Mouse (Mus musculus) heart, embryonic 16.5 days (tissue): ENCODE data around the gene 1700020L24Rik. TPM values are rescaled to one million over a fixed set of nuclear protein-coding genes. Genes with fewer than 3 reads are reported as not detected.

Source experiments
- ATAC-seq: fragments of 200-750 bp; cut with Nextera tagmentation; replicated peaks from 2 replicates; pipeline ENCODE4 v1.8.0; 2017; ENCODE audit warnings: moderate number of reproducible peaks; ENCODE audit not compliant: insufficient read depth, low FRiP score; ENCODE audit errors: extremely low read depth
- H3K27ac ChIP-seq: fragments of 300-500 bp; sonication (generic); 2 replicates; pipeline ENCODE4 v1.5.1; 2014; ENCODE audit warnings: mild to moderate bottlenecking, low read length, control low read depth, moderate library complexity
- H3K27me3 ChIP-seq: fragments of 300-500 bp; sonication (generic); 2 replicates; pipeline ENCODE4 v1.6.1; 2014; ENCODE audit warnings: low read length, mixed read lengths; ENCODE audit not compliant: control insufficient read depth, insufficient read depth
- H3K36me3 ChIP-seq: fragments of 300-500 bp; sonication (generic); 2 replicates; pipeline ENCODE4 v1.6.1; 2014; ENCODE audit not compliant: control insufficient read depth, insufficient read depth
- H3K4me1 ChIP-seq: fragments of 300-500 bp; sonication (generic); 2 replicates; pipeline ENCODE4 v1.6.1; 2014; ENCODE audit warnings: low read length, mixed read lengths; ENCODE audit not compliant: control insufficient read depth, insufficient read depth
- H3K4me2 ChIP-seq: fragments of 300-500 bp; sonication (generic); 2 replicates; pipeline ENCODE4 v1.6.1; 2014; ENCODE audit warnings: low read depth, mild to moderate bottlenecking, control low read depth, low read length
- H3K4me3 ChIP-seq: fragments of 300-500 bp; sonication (generic); 2 replicates; pipeline ENCODE4 v1.5.1; 2014; ENCODE audit warnings: mild to moderate bottlenecking, control low read depth, low read length
- H3K9ac ChIP-seq: fragments of 300-500 bp; sonication (generic); 2 replicates; pipeline ENCODE4 v1.6.1; 2014; ENCODE audit warnings: low read length, control low read depth
- H3K9me3 ChIP-seq: fragments of 300-500 bp; sonication (generic); replicated peaks from 2 replicates; pipeline ENCODE4 v1.6.1; 2016; ENCODE audit warnings: low read length; ENCODE audit not compliant: control insufficient read depth
- WGBS: fragments of 180-500 bp; shearing (Covaris S2); extraction: QIAGEN DNeasy Blood & Tissue Kit; methylation state at CpG from one replicate; pipeline ENCODE4 v1.1.7; 2014; 5-methylcytosine and 5-hydroxymethylcytosine counted together
- polyA plus RNA-seq: library from polyadenylated mRNA; unstranded; fragments of >200 nt; fragmentation: Nextera tagmentation; extraction: Ambion mirVana; gene quantifications from 2 replicates; pipeline ENCODE4 v1.2.1, GENCODE M21; 2015

Gene 1700020L24Rik
- polyA plus RNA-seq, 1 experiment from 2014 or later = 1.5 TPM

DNA sequence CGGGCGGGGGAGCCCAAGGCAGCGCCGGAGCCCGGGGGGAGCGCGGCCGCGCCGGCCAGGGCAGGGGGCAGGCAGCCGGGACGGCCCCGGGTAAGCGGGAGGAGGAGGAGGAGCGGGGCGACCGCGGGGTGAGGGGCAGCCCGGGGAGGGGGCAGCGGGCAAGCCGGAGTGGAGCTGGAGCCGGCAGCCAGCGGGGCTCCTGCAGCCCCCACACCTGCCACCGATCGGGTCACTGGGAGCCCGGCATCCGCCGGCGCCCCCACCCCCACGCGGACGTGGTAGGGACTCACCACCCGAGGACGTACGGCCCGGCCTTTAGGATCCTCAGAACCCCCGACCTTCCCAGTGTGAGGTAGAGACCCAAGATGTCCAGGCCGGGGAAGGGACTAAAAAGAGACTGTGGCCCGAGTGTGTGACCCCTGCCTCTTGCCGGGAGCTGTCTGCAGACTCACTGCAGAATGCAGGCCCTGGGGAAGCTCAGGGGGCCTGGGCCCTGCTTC lies 27.6 kb upstream of the 1700020L24Rik start:
- Histone ChIP-seq H3K4me1 (peaks cover 10% of the 10 kb centered on the region; the same call in 1 of the 2 replicates), H3K9me3 (no peaks in the 10 kb centered on the region), H3K27me3 (peaks cover 5% of the 10 kb centered on the region), H3K4me2 (peak overlapping the region; percentile 88), H3K9ac (peak overlapping the region; percentile 86), H3K4me3 (peak overlapping the region; percentile 79), H3K36me3 (no peaks in the 10 kb centered on the region), H3K27ac (peak overlapping the region; percentile 32; the same call in 1 of the 2 replicates)
- under 1% methylated on average over 29 of the region's 40 CpGs for WGBS
- ATAC-seq = 0 out of 2 replicates have a peak, but pooled peaks have one; percentile 33

DNA sequence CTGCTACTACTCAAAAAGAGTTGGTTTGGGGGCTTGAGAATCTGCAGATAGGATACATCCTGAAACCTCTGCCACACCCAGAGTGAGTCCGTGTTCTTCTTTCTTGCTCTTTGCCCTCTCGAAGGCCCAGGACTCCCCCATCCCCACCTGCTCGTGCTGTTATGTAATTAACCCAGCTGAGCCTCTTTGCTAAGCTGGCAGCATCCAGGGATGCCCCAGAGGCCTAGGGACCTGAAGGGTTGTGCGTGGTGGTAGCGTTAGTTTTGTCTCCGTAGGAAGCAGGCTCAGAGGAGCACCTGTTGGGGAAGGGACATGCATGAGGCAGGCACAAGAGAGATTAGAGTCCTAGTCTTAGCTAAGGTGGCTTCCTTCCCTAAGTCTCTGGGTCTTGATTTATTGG lies 27.0 kb upstream of the 1700020L24Rik start:
- H3K27me3 ChIP-seq = peaks cover 5% of the 10 kb centered on the region
- WGBS = 75% methylated on average over 6 of the region's 6 CpGs
- no peaks in the 10 kb centered on the region for H3K9me3 ChIP-seq
- no peaks in the 10 kb centered on the region for H3K36me3 ChIP-seq
- peak overlapping the region; percentile 88 for H3K4me2 ChIP-seq
- peaks cover 10% of the 10 kb centered on the region; the same call in 1 of the 2 replicates for H3K4me1 ChIP-seq
- no peak for ATAC-seq
- no peak overlapping the region; the same call in 1 of the 2 replicates for H3K4me3 ChIP-seq
- H3K27ac ChIP-seq = no peak overlapping the region
- H3K9ac ChIP-seq = peak overlapping the region; percentile 86; the same call in 1 of the 2 replicates

DNA sequence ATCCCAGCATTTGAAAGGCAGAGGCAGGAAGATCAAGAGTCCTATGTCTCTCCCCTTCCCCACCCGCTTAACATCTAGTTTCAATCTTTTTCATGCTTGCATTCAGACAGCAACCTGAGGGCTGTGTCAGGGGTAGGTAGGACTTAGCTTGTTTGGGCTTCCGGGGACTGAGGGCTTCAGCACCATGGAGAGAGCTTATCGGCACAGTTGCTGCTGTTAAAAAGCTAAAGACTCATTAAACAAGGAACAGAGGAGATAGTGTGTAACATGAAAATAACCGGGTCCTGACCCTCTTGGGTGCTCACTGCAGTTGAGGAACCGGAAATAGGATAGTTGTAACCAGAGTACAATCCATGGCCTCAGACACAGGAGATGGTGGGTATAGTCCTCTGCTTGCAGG lies 20.4 kb upstream of the 1700020L24Rik start:
- H3K9ac ChIP-seq = no peak overlapping the region
- H3K36me3 ChIP-seq = no peaks in the 10 kb centered on the region
- H3K27me3 ChIP-seq = peaks cover 31% of the 10 kb centered on the region
- H3K4me1 ChIP-seq = peaks cover 3% of the 10 kb centered on the region; the same call in 1 of the 2 replicates
- ATAC-seq = 0 out of 2 replicates have a peak, but pooled peaks have one; percentile 29
- no peak overlapping the region for H3K4me3 ChIP-seq
- WGBS = 8% methylated on average over 5 of the region's 5 CpGs
- no peak overlapping the region for H3K4me2 ChIP-seq
- no peak overlapping the region for H3K27ac ChIP-seq
- H3K9me3 ChIP-seq = no peaks in the 10 kb centered on the region

GRCm38 (mm10) chr11:83417708-83418107 lies 19.8 kb upstream of the 1700020L24Rik start:
- no peak overlapping the region for H3K4me2 ChIP-seq
- H3K27me3 ChIP-seq = peaks cover 31% of the 10 kb centered on the region
- no peaks in the 10 kb centered on the region for H3K9me3 ChIP-seq
- H3K4me1 ChIP-seq = peaks cover 3% of the 10 kb centered on the region; the same call in 1 of the 2 replicates
- no peak overlapping the region for H3K9ac ChIP-seq
- 73% methylated on average over 7 of the region's 7 CpGs for WGBS
- H3K36me3 ChIP-seq = no peaks in the 10 kb centered on the region
- no peak overlapping the region for H3K27ac ChIP-seq
- no peak overlapping the region for H3K4me3 ChIP-seq
- no peak for ATAC-seq

DNA sequence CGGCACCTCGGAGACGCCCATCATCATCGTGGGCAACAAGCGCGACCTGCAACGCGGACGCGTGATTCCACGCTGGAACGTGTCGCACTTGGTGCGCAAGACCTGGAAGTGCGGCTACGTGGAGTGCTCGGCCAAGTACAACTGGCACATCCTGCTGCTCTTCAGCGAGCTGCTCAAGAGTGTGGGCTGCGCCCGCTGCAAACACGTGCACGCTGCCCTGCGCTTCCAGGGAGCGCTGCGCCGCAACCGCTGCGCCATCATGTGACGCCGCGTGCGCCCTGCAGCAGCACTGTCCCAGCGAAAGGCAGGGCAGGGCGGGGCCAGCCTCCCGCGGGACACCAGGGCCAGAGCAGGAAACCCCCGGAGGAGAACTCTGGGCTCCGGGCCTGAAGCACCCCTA lies 18.9 kb upstream of the 1700020L24Rik start:
- no peak overlapping the region for H3K27ac ChIP-seq
- peak overlapping the region; percentile 5; the same call in 1 of the 2 replicates for H3K4me2 ChIP-seq
- no peak overlapping the region for H3K9ac ChIP-seq
- peaks cover 31% of the 10 kb centered on the region for H3K27me3 ChIP-seq
- 8% methylated on average over 38 of the region's 38 CpGs for WGBS
- no peak overlapping the region for H3K4me3 ChIP-seq
- H3K4me1 ChIP-seq = peaks cover 3% of the 10 kb centered on the region; the same call in 1 of the 2 replicates
- ATAC-seq = peak; percentile 58
- H3K9me3 ChIP-seq = no peaks in the 10 kb centered on the region
- no peaks in the 10 kb centered on the region for H3K36me3 ChIP-seq

GRCm38 (mm10) chr11:83420338-83420737 lies 17.1 kb upstream of the 1700020L24Rik start:
- no peak for ATAC-seq
- Histone ChIP-seq H3K27me3 (peaks cover 36% of the 10 kb centered on the region), H3K36me3 (no peaks in the 10 kb centered on the region), H3K9ac (no peak overlapping the region), H3K4me3 (no peak overlapping the region), H3K4me1 (peaks cover 3% of the 10 kb centered on the region; the same call in 1 of the 2 replicates), H3K4me2 (no peak overlapping the region), H3K9me3 (no peaks in the 10 kb centered on the region), H3K27ac (no peak overlapping the region)
- 51% methylated on average over 4 of the region's 4 CpGs for WGBS

GRCm38 (mm10) chr11:83421305-83421704 lies 16.2 kb upstream of the 1700020L24Rik start:
- Histone ChIP-seq H3K4me1 (peaks cover 3% of the 10 kb centered on the region; the same call in 1 of the 2 replicates), H3K27me3 (peaks cover 36% of the 10 kb centered on the region), H3K9ac (no peak overlapping the region), H3K36me3 (no peaks in the 10 kb centered on the region), H3K4me2 (no peak overlapping the region), H3K27ac (no peak overlapping the region), H3K4me3 (no peak overlapping the region), H3K9me3 (no peaks in the 10 kb centered on the region)
- no peak for ATAC-seq
- 3% methylated on average over 9 of the region's 9 CpGs for whole genome bisulfite sequencing

DNA sequence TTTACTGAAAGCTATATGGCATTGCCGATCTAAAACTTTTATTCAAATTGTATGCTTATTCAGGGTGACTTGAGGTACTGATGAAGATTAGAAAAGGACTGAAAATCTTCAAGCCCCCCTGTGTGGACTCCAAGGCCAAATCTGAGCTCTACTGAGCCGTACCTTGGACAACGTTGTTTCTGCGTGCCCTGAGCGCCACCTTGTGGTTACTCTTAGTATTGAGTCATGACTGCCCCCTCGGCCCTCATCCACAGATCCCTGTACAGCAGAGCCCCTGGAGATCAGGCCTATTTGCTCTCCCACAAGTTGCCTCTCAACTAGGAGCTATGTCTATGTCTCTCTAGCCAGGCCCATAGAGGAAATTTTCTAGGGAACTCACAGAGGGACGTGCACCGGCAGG lies 12.8 kb upstream of the 1700020L24Rik start:
- H3K36me3 ChIP-seq = no peaks in the 10 kb centered on the region
- ATAC-seq = no peak
- no peaks in the 10 kb centered on the region for H3K4me1 ChIP-seq
- H3K27me3 ChIP-seq = peaks cover 31% of the 10 kb centered on the region
- no peak overlapping the region for H3K4me3 ChIP-seq
- WGBS = 7% methylated on average over 8 of the region's 8 CpGs
- H3K9me3 ChIP-seq = no peaks in the 10 kb centered on the region
- H3K27ac ChIP-seq = no peak overlapping the region
- H3K4me2 ChIP-seq = no peak overlapping the region
- no peak overlapping the region for H3K9ac ChIP-seq

GRCm38 (mm10) chr11:83426964-83427363 lies 10.5 kb upstream of the 1700020L24Rik start:
- WGBS = 23% methylated on average over 17 of the region's 17 CpGs
- Histone ChIP-seq H3K27me3 (peaks cover 14% of the 10 kb centered on the region; the same call in 1 of the 2 replicates), H3K4me1 (peaks cover 11% of the 10 kb centered on the region), H3K27ac (no peak overlapping the region), H3K4me2 (peak overlapping the region; percentile 23), H3K36me3 (no peaks in the 10 kb centered on the region), H3K9me3 (no peaks in the 10 kb centered on the region), H3K4me3 (peak overlapping the region; percentile 1), H3K9ac (no peak overlapping the region)
- 0 out of 2 replicates have a peak, but pooled peaks have one; percentile 5 for ATAC-seq
